In the genomic region with DNA sequence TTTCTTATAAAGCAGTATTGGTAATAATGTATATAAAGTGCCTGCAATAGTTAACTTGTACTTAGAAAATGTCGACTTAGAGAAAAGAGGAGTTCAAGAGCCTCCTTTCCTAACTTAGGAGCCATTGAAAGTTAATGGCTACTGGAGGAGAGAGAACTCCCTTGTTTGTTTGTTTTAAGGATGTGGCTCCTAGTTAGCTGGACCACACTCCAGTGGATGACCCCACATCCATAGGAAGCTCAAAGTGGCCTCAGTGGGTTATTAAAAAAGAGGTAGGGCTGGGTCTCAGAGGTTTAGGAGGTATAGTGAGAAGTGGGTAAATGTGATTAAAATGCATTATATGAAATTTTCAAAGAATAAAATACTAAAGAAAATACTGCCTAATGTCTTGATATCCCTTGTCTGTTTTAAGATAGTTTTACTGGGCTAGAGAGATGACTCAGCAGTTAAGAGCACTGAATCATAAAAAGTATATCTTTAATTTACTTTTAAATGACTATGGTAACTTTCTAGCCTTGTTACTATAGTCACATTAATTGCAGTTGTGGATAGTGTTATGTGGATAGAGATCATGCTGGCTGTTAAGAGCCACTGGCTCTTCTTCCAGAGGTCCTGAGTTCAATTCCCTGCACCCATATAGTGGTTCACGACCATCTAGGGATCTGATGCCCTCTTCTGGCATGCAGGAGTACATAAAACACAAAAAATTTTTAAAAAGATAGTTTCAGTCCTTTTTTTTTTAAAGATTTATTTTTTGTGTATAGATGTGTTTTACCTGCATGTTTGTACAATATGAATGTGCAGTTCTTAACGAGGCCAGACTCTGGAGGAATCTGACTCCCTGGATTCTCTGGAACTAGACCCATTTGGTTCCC, we compare ENCODE assay signal across 15 mouse cellular contexts. TPM values are rescaled to one million over a fixed set of nuclear protein-coding genes. Genes with fewer than 3 reads are reported as not detected.
A peak's percentile ranks its signal among the peaks of the same experiment; 100 is the strongest.
DNase-seq lines count a peak whose midpoint lies in the region; ATAC-seq and TF ChIP-seq lines count a peak whose summit lies in the region.
"Had no signal": no experiment of that assay in that cellular context is flagged by ENCODE, and none has a peak within 500 bp of the region (broad histone marks: within the 10 kb centered on the region; RNA-seq: fewer than 3 reads in every experiment).

No protein-coding gene starts in this region.

- no peak for ATAC-seq in intestine, postnatal 0 days
- no peak for ATAC-seq in intestine, embryonic 16.5 days
- no peak for ATAC-seq in midbrain, postnatal 0 days (ENCODE audit: low FRiP score)
- no peak for ATAC-seq in midbrain, embryonic 14.5 days (ENCODE audit: low FRiP score, low TSS enrichment)
- ATAC-seq in erythroid progenitor cell, adult 5-6 weeks (replicated peaks; ENCODE audit: low FRiP score, poor library complexity, severe bottlenecking): peak; percentile 64

- no peaks in the 10 kb centered on the region for H3K27me3 ChIP-seq in intestine, postnatal 0 days (replicated peaks; ENCODE audit: control insufficient read depth, insufficient read depth, low read length)
- H3K27me3 ChIP-seq in intestine, embryonic 16.5 days (replicated peaks; ENCODE audit: control insufficient read depth, insufficient read depth, low read length): no peaks in the 10 kb centered on the region
- no peaks in the 10 kb centered on the region for H3K27me3 ChIP-seq in midbrain, postnatal 0 days (ENCODE audit: insufficient read depth, low read length)
- H3K27me3 ChIP-seq in midbrain, embryonic 14.5 days (ENCODE audit: control insufficient read depth, insufficient read depth, low read length): no peaks in the 10 kb centered on the region
- no peaks in the 10 kb centered on the region for H3K27me3 ChIP-seq in thymus, adult 2 months (ENCODE audit: control insufficient read depth, insufficient read depth, low read length)
- H3K27me3 ChIP-seq: embryonic facial prominence, embryonic 13.5 days; forebrain, embryonic 12.5 days; hindbrain, embryonic 13.5 days; limb, embryonic 12.5 days had no signal

- H3K36me3 ChIP-seq in intestine, postnatal 0 days (ENCODE audit: control insufficient read depth, insufficient read depth): no peaks in the 10 kb centered on the region
- H3K36me3 ChIP-seq in intestine, embryonic 16.5 days (ENCODE audit: control insufficient read depth, insufficient read depth, low read length): no peaks in the 10 kb centered on the region
- H3K36me3 ChIP-seq in midbrain, postnatal 0 days (ENCODE audit: insufficient read depth, low read length): no peaks in the 10 kb centered on the region
- H3K36me3 ChIP-seq in midbrain, embryonic 14.5 days (ENCODE audit: control insufficient read depth, insufficient read depth, low read length): no peaks in the 10 kb centered on the region
- H3K36me3 ChIP-seq in thymus, adult 2 months (ENCODE audit: control insufficient read depth, insufficient read depth, low read length): no peaks in the 10 kb centered on the region
- H3K36me3 ChIP-seq: embryonic facial prominence, embryonic 13.5 days; forebrain, embryonic 12.5 days; hindbrain, embryonic 13.5 days; limb, embryonic 12.5 days had no signal

- H3K9ac ChIP-seq in intestine, postnatal 0 days (ENCODE audit: low read depth, low read length): no peak overlapping the region
- no peak overlapping the region for H3K9ac ChIP-seq in intestine, embryonic 16.5 days (ENCODE audit: low read depth, low read length)
- H3K9ac ChIP-seq in midbrain, postnatal 0 days (replicated peaks; ENCODE audit: low read length, poor library complexity, severe bottlenecking): no peak overlapping the region
- no peak overlapping the region for H3K9ac ChIP-seq in midbrain, embryonic 14.5 days (replicated peaks; ENCODE audit: low read length)
- H3K9ac ChIP-seq: embryonic facial prominence, embryonic 13.5 days; forebrain, embryonic 12.5 days; hindbrain, embryonic 13.5 days; limb, embryonic 12.5 days had no signal

- no peak for TF ChIP-seq POLR2A in thymus, adult 2 months (IDR thresholded peaks at IDR 0.05; ENCODE audit: control insufficient read depth, extremely low read depth, insufficient read depth, low read length, poor library complexity)

- H3K27ac ChIP-seq in intestine, postnatal 0 days (ENCODE audit: low read depth, low read length): no peak overlapping the region
- H3K27ac ChIP-seq in intestine, embryonic 16.5 days (ENCODE audit: low read length): no peak overlapping the region
- H3K27ac ChIP-seq in midbrain, postnatal 0 days (ENCODE audit: low read depth, low read length): no peak overlapping the region
- no peak overlapping the region for H3K27ac ChIP-seq in midbrain, embryonic 14.5 days (replicated peaks; ENCODE audit: low read depth, low read length)
- H3K27ac ChIP-seq in thymus, adult 2 months (ENCODE audit: control insufficient read depth, insufficient read depth, low read length): no peak overlapping the region
- H3K27ac ChIP-seq: embryonic facial prominence, embryonic 13.5 days; forebrain, embryonic 12.5 days; hindbrain, embryonic 13.5 days; limb, embryonic 12.5 days had no signal

- H3K9me3 ChIP-seq in intestine, postnatal 0 days (ENCODE audit: control insufficient read depth): no peaks in the 10 kb centered on the region
- H3K9me3 ChIP-seq in intestine, embryonic 16.5 days (ENCODE audit: control insufficient read depth, low read length): no peaks in the 10 kb centered on the region
- no peaks in the 10 kb centered on the region for H3K9me3 ChIP-seq in midbrain, postnatal 0 days (ENCODE audit: low read length)
- H3K9me3 ChIP-seq in midbrain, embryonic 14.5 days (ENCODE audit: control insufficient read depth, low read length): no peaks in the 10 kb centered on the region
- H3K9me3 ChIP-seq: embryonic facial prominence, embryonic 13.5 days; forebrain, embryonic 12.5 days; hindbrain, embryonic 13.5 days; limb, embryonic 12.5 days had no signal

- H3K4me3 ChIP-seq in intestine, postnatal 0 days (ENCODE audit: low read depth, low read length): no peak overlapping the region
- H3K4me3 ChIP-seq in intestine, embryonic 16.5 days (ENCODE audit: low read length): no peak overlapping the region
- H3K4me3 ChIP-seq in midbrain, postnatal 0 days (ENCODE audit: low read depth, low read length): no peak overlapping the region
- no peak overlapping the region for H3K4me3 ChIP-seq in midbrain, embryonic 14.5 days (replicated peaks; ENCODE audit: low read depth, low read length)
- H3K4me3 ChIP-seq in thymus, adult 2 months (ENCODE audit: control insufficient read depth, insufficient read depth, low read length): no peak overlapping the region
- H3K4me3 ChIP-seq: embryonic facial prominence, embryonic 13.5 days; forebrain, embryonic 12.5 days; hindbrain, embryonic 13.5 days; limb, embryonic 12.5 days had no signal

- 72% methylated on average over 3 of the region's 3 CpGs for WGBS in intestine, postnatal 0 days
- WGBS in intestine, embryonic 16.5 days: 80% methylated on average over 3 of the region's 3 CpGs
- 85% methylated on average over 3 of the region's 3 CpGs for WGBS in midbrain, postnatal 0 days
- WGBS in midbrain, embryonic 14.5 days: 85% methylated on average over 3 of the region's 3 CpGs
- WGBS in thymus, adult 2 months: 79% methylated on average over 3 of the region's 3 CpGs

- TF ChIP-seq CTCF in intestine, postnatal 0 days (IDR thresholded peaks at IDR 0.05; ENCODE audit: low read depth): peak; percentile 38
- peak; percentile 30 for TF ChIP-seq CTCF in midbrain, postnatal 0 days (IDR thresholded peaks at IDR 0.05)
- TF ChIP-seq CTCF in thymus, adult 2 months (IDR thresholded peaks at IDR 0.05; ENCODE audit: borderline replicate concordance, control insufficient read depth, extremely low read depth, insufficient read depth, low read length, poor library complexity): no peak

- no peak for DNase-seq in midbrain, postnatal 0 days (ENCODE audit: low spot score)
- DNase-seq in midbrain, embryonic 14.5 days: no peak
- no peak for DNase-seq in thymus, adult 2 months
- no peak for DNase-seq in heart, adult 9 months (ENCODE audit: low spot score in 2 of 2)
- DNase-seq: cerebellum, adult 11-12 months; kidney, adult 8-10 months; retina, postnatal 1 day; thymus, postnatal 4 days had no signal

- no peak overlapping the region for H3K4me2 ChIP-seq in intestine, postnatal 0 days (replicated peaks; ENCODE audit: low read depth)
- H3K4me2 ChIP-seq in intestine, embryonic 16.5 days (ENCODE audit: low read depth, low read length): no peak overlapping the region
- no peak overlapping the region for H3K4me2 ChIP-seq in midbrain, postnatal 0 days (ENCODE audit: low read depth, low read length, poor library complexity, severe bottlenecking)
- H3K4me2 ChIP-seq in midbrain, embryonic 14.5 days (ENCODE audit: low read length): no peak overlapping the region
- H3K4me2 ChIP-seq: embryonic facial prominence, embryonic 13.5 days; forebrain, embryonic 12.5 days; hindbrain, embryonic 13.5 days; limb, embryonic 12.5 days had no signal

- no peaks in the 10 kb centered on the region for H3K4me1 ChIP-seq in intestine, postnatal 0 days (replicated peaks; ENCODE audit: control insufficient read depth, insufficient read depth, low read length)
- peaks cover 3% of the 10 kb centered on the region; the same call in 1 of the 2 replicates for H3K4me1 ChIP-seq in intestine, embryonic 16.5 days (ENCODE audit: control insufficient read depth, insufficient read depth, low read length)
- no peaks in the 10 kb centered on the region for H3K4me1 ChIP-seq in midbrain, postnatal 0 days (ENCODE audit: insufficient read depth, low read length)
- H3K4me1 ChIP-seq in midbrain, embryonic 14.5 days (ENCODE audit: control insufficient read depth, insufficient read depth, low read length): no peaks in the 10 kb centered on the region
- H3K4me1 ChIP-seq in thymus, adult 2 months (replicated peaks; ENCODE audit: control insufficient read depth, insufficient read depth, low read length): peaks cover 2% of the 10 kb centered on the region; the same call in 1 of the 2 replicates
- H3K4me1 ChIP-seq: forebrain, embryonic 12.5 days had no signal

RNA-seq across cellular contexts. Expression of a gene that starts 33.3 kb away (rescaled TPM):
- 145 and 153 TPM in 2 replicates for polyA plus RNA-seq in intestine, postnatal 0 days (2015; fragmentation: Nextera tagmentation; extraction: Ambion mirVana)
- 118 and 122 TPM in 2 replicates for polyA plus RNA-seq in intestine, embryonic 16.5 days (2015; fragmentation: Nextera tagmentation; extraction: Ambion mirVana)
- 350 and 362 TPM in 2 replicates for total RNA-seq in midbrain, postnatal 0 days (2014; rRNA removed)
- polyA plus RNA-seq in midbrain, postnatal 0 days (2015; fragmentation: Nextera tagmentation; extraction: Ambion mirVana): 236 and 258 TPM in 2 replicates
- polyA plus RNA-seq in midbrain, embryonic 14.5 days (2014; fragmentation: Nextera tagmentation; extraction: Ambion mirVana): 179 and 180 TPM in 2 replicates
- 415 and 552 TPM in 2 replicates for total RNA-seq in erythroid progenitor cell, adult 5-6 weeks (2015; ENCODE audit: low replicate concordance)
- 202 and 230 TPM in 2 replicates for total RNA-seq in erythroid progenitor cell, adult 5-6 weeks (2017; ENCODE audit: low replicate concordance)
- 282 and 309 TPM in 2 replicates for polyA plus RNA-seq in thymus, adult 2 months (2012; rRNA removed)
